Mouse (Mus musculus) forebrain, embryonic 14.5 days (tissue): Measurements from ENCODE around the gene Ano3. TPM values are rescaled to one million over a fixed set of nuclear protein-coding genes. Genes with fewer than 3 reads are reported as not detected.
A peak's percentile ranks its signal among the peaks of the same experiment; 100 is the strongest.

ENCODE experiments used
- ATAC-seq: fragments of 200-750 bp; cut with Nextera tagmentation; 2 replicates; pipeline ENCODE4 v1.8.0; 2017; ENCODE audit warnings: mild to moderate bottlenecking, moderate library complexity
- DNase-seq: peaks from one replicate; pipeline ENCODE4 v3.0.0-alpha.2; 2015; ENCODE audit warnings: low spot score
- H3K27ac ChIP-seq: fragments of 300-500 bp; sonication (generic); 2 replicates; pipeline ENCODE4 v1.5.1; 2014; ENCODE audit warnings: low read depth, mild to moderate bottlenecking, control low read depth, low read length, moderate library complexity
- H3K27me3 ChIP-seq: fragments of 300-500 bp; sonication (generic); replicated peaks from 2 replicates; pipeline ENCODE4 v1.6.1; 2014; ENCODE audit warnings: low read length, control low read depth, mixed read lengths; ENCODE audit not compliant: control insufficient read depth, insufficient read depth
- H3K36me3 ChIP-seq: fragments of 300-500 bp; sonication (generic); 2 replicates; pipeline ENCODE4 v1.6.1; 2014; ENCODE audit warnings: low read length, control low read depth; ENCODE audit not compliant: control insufficient read depth, insufficient read depth
- H3K4me1 ChIP-seq: fragments of 300-500 bp; sonication (generic); 2 replicates; pipeline ENCODE4 v1.6.1; 2014; ENCODE audit warnings: antibody characterized with exemption, low read length, control low read depth; ENCODE audit not compliant: control insufficient read depth, insufficient read depth
- H3K4me2 ChIP-seq: fragments of 300-500 bp; sonication (generic); 2 replicates; pipeline ENCODE4 v1.6.1; 2014; ENCODE audit warnings: mild to moderate bottlenecking, control low read depth, low read length
- H3K4me3 ChIP-seq: fragments of 300-500 bp; sonication (generic); 2 replicates; pipeline ENCODE4 v1.5.1; 2014; ENCODE audit warnings: low read depth, low read length, control low read depth
- H3K9ac ChIP-seq: fragments of 300-500 bp; sonication (generic); 2 replicates; pipeline ENCODE4 v1.6.1; 2014; ENCODE audit warnings: mild to moderate bottlenecking, low read length, control low read depth, moderate library complexity
- H3K9me3 ChIP-seq: fragments of 300-500 bp; sonication (generic); replicated peaks from 2 replicates; pipeline ENCODE4 v1.6.1; 2016; ENCODE audit warnings: low read length, control low read depth, mixed read lengths; ENCODE audit not compliant: control insufficient read depth
- WGBS: fragments of 180-500 bp; shearing (Covaris S2); extraction: QIAGEN DNeasy Blood & Tissue Kit; methylation state at CpG from one replicate; pipeline ENCODE4 v1.1.7; 2014; 5-methylcytosine and 5-hydroxymethylcytosine counted together
- polyA plus RNA-seq: library from polyadenylated mRNA; unstranded; fragments of >200 nt; fragmentation: Nextera tagmentation; extraction: Ambion mirVana; gene quantifications from 2 replicates; pipeline ENCODE4 v1.2.1, GENCODE M21; 2014

Ano3 gene
- polyA plus RNA-seq, 1 experiment from 2014 or later: 0.48 TPM

DNA sequence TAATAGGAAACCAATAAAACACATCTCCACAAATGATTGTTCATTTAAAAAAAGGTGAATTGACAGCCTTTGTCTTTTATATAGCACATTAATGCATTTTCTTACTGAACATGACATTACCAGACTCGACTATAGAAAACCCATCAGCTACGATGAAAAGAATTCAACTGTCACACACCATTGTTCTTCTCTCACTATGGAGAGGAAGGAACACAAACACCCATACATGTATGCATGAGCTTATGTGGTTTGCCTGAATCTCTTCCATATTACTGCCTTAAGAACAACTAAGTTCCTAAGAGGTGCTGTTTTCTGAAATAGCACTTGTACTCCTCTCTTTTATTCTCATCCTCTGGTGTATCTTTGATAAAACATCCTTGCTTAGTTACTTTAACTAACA lies 191.3 kb downstream of the Ano3 start:
- no peak overlapping the region for H3K4me3 ChIP-seq
- H3K27me3 ChIP-seq: no peaks in the 10 kb centered on the region
- H3K36me3 ChIP-seq: no peaks in the 10 kb centered on the region
- DNase-seq: peak; percentile 13
- no peak overlapping the region for H3K27ac ChIP-seq
- no peak overlapping the region for H3K4me2 ChIP-seq
- no peaks in the 10 kb centered on the region for H3K4me1 ChIP-seq
- H3K9me3 ChIP-seq: no peaks in the 10 kb centered on the region
- WGBS: 44% methylated on average over 2 of the region's 2 CpGs
- H3K9ac ChIP-seq: no peak overlapping the region
- no peak for ATAC-seq

DNA sequence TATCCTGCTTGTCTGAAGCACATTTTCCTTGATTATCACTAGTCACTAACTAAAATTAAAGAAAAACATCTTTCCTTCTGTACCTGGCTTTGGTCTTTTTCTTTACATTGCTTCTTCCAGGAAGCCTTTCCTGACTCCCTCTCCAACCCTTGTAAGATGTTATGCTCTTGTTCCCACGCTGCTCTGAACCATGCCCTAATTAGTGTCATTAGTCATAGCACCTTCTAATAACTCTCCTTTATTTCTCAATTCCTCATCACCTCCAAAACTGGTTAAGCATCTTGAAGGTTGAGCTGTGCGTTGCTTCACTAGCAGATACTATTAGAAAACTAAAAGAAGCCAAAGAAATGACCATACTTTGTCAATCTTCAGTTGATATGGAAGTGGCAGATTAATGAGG lies 193.2 kb downstream of the Ano3 start:
- Histone ChIP-seq H3K27ac (no peak overlapping the region), H3K4me3 (no peak overlapping the region), H3K9me3 (no peaks in the 10 kb centered on the region), H3K4me1 (no peaks in the 10 kb centered on the region), H3K27me3 (no peaks in the 10 kb centered on the region), H3K4me2 (no peak overlapping the region), H3K9ac (no peak overlapping the region), H3K36me3 (no peaks in the 10 kb centered on the region)
- 80% methylated on average over 2 of the region's 2 CpGs for WGBS
- ATAC-seq (no peak), DNase-seq (no peak)

DNA sequence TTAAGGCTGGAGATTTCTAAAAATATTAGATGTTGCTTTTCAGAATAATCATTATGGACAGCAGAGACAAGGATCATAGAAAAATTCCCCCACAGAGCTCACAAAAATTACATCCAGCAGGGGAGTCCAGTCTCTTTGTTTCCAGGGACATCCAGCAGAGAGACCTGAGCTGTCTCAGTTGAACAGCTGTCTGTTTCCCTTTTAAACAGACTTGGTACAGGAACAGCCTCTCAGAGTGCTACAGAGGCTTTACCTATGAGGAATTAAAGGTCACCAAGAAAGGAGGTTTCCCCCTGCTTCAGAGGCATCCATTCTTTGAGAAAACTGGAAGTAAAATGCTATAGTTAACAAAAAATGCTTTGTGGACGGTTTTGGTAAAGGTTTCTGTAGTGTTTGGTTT lies 210.2 kb downstream of the Ano3 start:
- Histone ChIP-seq H3K9me3 (no peaks in the 10 kb centered on the region), H3K4me2 (no peak overlapping the region), H3K36me3 (no peaks in the 10 kb centered on the region), H3K4me1 (no peaks in the 10 kb centered on the region), H3K27ac (no peak overlapping the region), H3K4me3 (no peak overlapping the region), H3K9ac (no peak overlapping the region), H3K27me3 (no peaks in the 10 kb centered on the region)
- WGBS: 36% methylated on average over 1 of the region's 1 CpGs
- DNase-seq (peak; percentile 22), ATAC-seq (peak; percentile 60; the same call in 1 of the 2 replicates)

DNA sequence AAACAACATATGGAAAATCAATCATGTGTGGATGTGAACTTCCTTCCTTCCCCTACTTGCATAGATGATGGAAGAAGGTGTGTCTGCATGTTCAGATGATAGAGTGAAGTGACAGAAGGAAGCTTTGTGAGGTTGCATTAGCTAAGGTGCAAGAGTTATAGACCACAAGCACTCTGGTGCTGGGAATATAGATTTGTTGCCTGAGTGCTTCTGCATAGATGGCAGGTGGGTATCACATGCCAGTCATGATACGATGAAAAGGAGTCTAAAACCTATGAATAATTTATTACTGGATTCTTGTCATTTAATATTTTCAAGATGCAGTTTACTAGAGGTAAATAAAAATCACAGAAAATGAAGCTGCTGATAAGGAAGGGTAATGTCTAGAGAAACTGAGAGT lies 210.9 kb downstream of the Ano3 start:
- no peak for ATAC-seq
- Histone ChIP-seq H3K27ac (no peak overlapping the region), H3K27me3 (no peaks in the 10 kb centered on the region), H3K4me1 (no peaks in the 10 kb centered on the region), H3K36me3 (no peaks in the 10 kb centered on the region), H3K4me2 (no peak overlapping the region), H3K9ac (no peak overlapping the region), H3K4me3 (no peak overlapping the region), H3K9me3 (no peaks in the 10 kb centered on the region)
- 49% methylated on average over 1 of the region's 1 CpGs for WGBS
- DNase-seq: no peak

DNA sequence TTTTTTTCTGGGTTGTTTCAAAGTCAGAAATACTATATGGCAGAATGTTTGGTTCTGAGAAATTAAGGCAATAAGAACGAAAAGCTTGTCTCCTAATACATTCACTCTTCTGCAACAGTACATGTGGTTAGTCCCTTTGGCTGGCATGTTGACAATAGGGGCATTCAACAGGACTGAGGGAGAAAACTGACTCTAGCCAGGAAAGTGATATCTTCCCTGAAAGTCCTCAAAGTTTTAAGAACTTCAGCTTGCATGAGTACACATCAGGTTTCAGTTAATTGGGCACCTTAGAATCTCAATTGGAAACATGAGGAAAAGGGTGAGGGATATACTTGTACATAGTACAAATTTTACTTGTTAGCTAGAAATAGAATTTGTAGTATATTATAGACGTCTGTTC lies 212.7 kb downstream of the Ano3 start:
- H3K4me1 ChIP-seq: no peaks in the 10 kb centered on the region

DNA sequence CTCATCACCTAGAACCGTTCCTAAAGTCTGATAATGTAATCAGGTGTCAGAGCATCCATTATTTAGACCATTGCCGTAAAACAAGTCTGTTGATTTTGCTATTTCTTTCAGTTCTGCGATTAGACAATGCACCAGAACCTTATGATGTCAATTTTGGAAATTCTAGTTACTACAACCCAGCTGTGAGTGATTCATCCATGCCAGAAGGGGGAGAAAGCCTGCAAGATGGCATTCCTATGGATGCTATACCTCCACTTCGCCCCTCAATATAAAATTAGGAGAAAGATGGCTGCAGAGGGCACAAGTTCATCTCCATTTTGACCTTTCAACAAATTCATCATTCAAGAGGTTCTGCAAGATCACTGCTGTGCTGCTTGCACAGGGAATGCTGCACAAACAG lies 213.5 kb downstream of the Ano3 start:
- Histone ChIP-seq H3K36me3 (no peaks in the 10 kb centered on the region), H3K27ac (no peak overlapping the region), H3K9me3 (no peaks in the 10 kb centered on the region), H3K27me3 (no peaks in the 10 kb centered on the region), H3K4me3 (no peak overlapping the region), H3K4me1 (no peaks in the 10 kb centered on the region), H3K9ac (no peak overlapping the region), H3K4me2 (no peak overlapping the region)
- no peak for DNase-seq
- WGBS: 87% methylated on average over 4 of the region's 4 CpGs
- no peak for ATAC-seq

More for the DNA sequence above, 212.7 kb downstream of the Ano3 start:
- ATAC-seq (no peak), DNase-seq (no peak)
- no peak overlapping the region for H3K9ac ChIP-seq
- no peak overlapping the region for H3K4me3 ChIP-seq
- H3K36me3 ChIP-seq: no peaks in the 10 kb centered on the region
- 66% methylated on average over 2 of the region's 2 CpGs for WGBS
- no peaks in the 10 kb centered on the region for H3K27me3 ChIP-seq
- no peak overlapping the region for H3K27ac ChIP-seq
- H3K9me3 ChIP-seq: no peaks in the 10 kb centered on the region
- no peak overlapping the region for H3K4me2 ChIP-seq

DNA sequence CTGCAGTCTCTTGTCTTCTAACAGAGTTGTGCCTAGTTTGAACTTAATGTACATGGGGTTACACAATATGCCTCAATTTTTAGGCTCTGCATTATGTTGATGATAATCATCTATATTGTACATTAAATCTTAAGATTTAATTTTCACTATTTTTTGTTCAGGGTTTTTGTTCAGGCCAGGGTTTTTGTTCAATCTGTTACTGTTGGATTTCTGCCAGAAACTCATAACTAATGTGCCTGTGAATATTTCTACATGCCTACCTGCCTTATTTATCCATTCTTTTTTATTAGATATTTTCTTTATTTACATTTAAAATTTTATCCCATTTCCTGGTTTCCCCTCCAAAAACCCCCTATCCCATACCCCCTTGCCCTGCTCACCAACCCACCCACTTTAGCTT lies 224.6 kb downstream of the Ano3 start:
- DNase-seq (peak; percentile 13), ATAC-seq (no peak)
- Histone ChIP-seq H3K36me3 (no peaks in the 10 kb centered on the region), H3K27me3 (no peaks in the 10 kb centered on the region), H3K9me3 (no peaks in the 10 kb centered on the region), H3K4me2 (no peak overlapping the region), H3K4me3 (no peak overlapping the region), H3K9ac (no peak overlapping the region), H3K27ac (no peak overlapping the region), H3K4me1 (no peaks in the 10 kb centered on the region)

DNA sequence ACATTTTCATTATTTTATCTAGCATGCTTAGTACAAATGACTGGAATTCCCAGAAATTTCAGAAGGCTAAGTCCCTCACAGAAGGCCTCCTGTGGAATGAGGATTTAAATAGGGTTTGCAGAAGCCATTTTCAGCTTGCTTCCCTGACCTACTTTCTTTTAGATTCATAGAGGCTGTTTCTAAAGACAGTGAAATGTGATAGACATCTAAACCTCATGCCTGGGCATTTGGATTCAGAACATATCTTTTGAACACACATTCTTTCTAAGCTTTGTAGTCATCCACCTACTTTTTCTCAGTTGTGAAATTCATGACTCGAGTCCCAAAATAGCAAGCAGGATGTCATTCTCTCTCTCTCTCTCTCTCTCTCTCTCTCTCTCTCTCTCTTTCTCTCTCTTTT lies 228.5 kb downstream of the Ano3 start:
- H3K9me3 ChIP-seq: no peaks in the 10 kb centered on the region
- no peak overlapping the region for H3K4me3 ChIP-seq
- WGBS: 78% methylated on average over 1 of the region's 1 CpGs
- no peak overlapping the region for H3K27ac ChIP-seq
- H3K36me3 ChIP-seq: no peaks in the 10 kb centered on the region
- H3K4me1 ChIP-seq: no peaks in the 10 kb centered on the region
- H3K9ac ChIP-seq: no peak overlapping the region
- ATAC-seq: no peak
- no peak for DNase-seq
- H3K4me2 ChIP-seq: no peak overlapping the region
- no peaks in the 10 kb centered on the region for H3K27me3 ChIP-seq

DNA sequence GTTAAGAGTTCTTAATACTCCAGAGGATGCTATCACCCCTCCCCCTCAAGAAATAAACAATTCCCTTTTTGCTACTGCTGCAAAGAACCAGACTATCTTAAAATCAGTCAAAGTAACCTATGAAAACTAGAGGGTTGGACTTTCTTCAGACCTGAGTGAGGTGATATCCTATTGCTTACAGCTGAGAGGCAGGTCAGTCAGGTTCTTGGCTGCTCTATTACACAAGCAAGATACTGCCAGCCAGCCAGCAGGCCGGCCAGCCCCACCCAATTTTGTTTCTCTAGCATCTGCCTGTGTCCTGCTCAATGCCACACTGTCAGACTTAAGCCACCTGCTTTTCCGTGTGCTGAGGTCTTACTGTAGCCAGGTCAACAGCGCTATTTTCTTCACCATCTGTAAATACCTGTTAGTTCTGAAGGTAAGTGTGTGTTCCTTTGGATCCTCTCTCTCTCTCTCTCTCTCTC lies 229.4 kb downstream of the Ano3 start, which contains the start of gene Muc15:
Gene Muc15, plus strand, starts transcription at position 51 of the 464 bp plus-strand sequence.
- Histone ChIP-seq H3K4me1 (no peaks in the 10 kb centered on the region), H3K9me3 (no peaks in the 10 kb centered on the region), H3K27me3 (no peaks in the 10 kb centered on the region), H3K27ac (no peak within 1 kb of the TSS), H3K36me3 (no peaks in the 10 kb centered on the region), H3K4me3 (no peak within 1 kb of the TSS), H3K4me2 (no peak within 1 kb of the TSS), H3K9ac (no peak within 1 kb of the TSS)
- no peak for ATAC-seq
- no peak for DNase-seq
- WGBS: 66% methylated on average over 3 of the region's 3 CpGs
